Mouse (Mus musculus) bone marrow macrophage, adult 2 months (primary cell): ENCODE measurements around the gene Rcor2. TPM values are rescaled to one million over a fixed set of nuclear protein-coding genes. Genes with fewer than 3 reads are reported as not detected.
A peak's percentile ranks its signal among the peaks of the same experiment; 100 is the strongest.

Source experiments
- H3K27ac ChIP-seq: 2 replicates; pipeline ENCODE4 v1.5.1; 2012; ENCODE audit warnings: low read depth, low read length; ENCODE audit not compliant: insufficient read depth
- H3K4me1 ChIP-seq: 2 replicates; pipeline ENCODE4 v1.6.1; 2012; ENCODE audit warnings: low read length; ENCODE audit not compliant: control insufficient read depth, insufficient read depth
- H3K4me3 ChIP-seq: 2 replicates; pipeline ENCODE4 v1.5.1; 2012; ENCODE audit warnings: mild to moderate bottlenecking, low read length, moderate library complexity; ENCODE audit not compliant: insufficient read depth
- CTCF ChIP-seq: IDR thresholded peaks from 2 replicates; pipeline ENCODE4 v1.5.1; 2012; ENCODE audit warnings: low read depth, mild to moderate bottlenecking, low read length, moderate library complexity
- POLR2A ChIP-seq: IDR thresholded peaks from 2 replicates; pipeline ENCODE4 v1.6.1; 2012; ENCODE audit warnings: mild to moderate bottlenecking, low read depth, low read length, borderline replicate concordance
- polyA plus RNA-seq: library from polyadenylated mRNA; stranded (reverse); fragments of >200 nt; gene quantifications from 2 replicates; pipeline ENCODE4 v1.2.4, GENCODE M21; 2012; ENCODE audit not compliant: missing spikeins, insufficient read depth, insufficient read length

Gene Rcor2
- polyA plus RNA-seq, 1 experiment, result 1.5 TPM

- Histone ChIP-seq H3K4me1 (peaks cover 5% of the 10 kb centered on the region), H3K27ac (no peak overlapping the region), H3K4me3 (no peak overlapping the region)
- peak; percentile 88 for TF ChIP-seq CTCF
- no peak for TF ChIP-seq POLR2A
These were observed 2.9 kb upstream of the Rcor2 start for GRCm38 (mm10) chr19:7264088-7264765.

- no peak overlapping the region for H3K27ac ChIP-seq
These were observed 2.3 kb upstream of the Rcor2 start for GRCm38 (mm10) chr19:7264766-7265331.

GRCm38 (mm10) chr19:7265478-7266191 is 1.5 kb upstream of the Rcor2 start:
- Histone ChIP-seq H3K4me1 (peaks cover 7% of the 10 kb centered on the region), H3K27ac (no peak overlapping the region), H3K4me3 (no peak overlapping the region)
- no peak for TF ChIP-seq POLR2A
- TF ChIP-seq CTCF, result no peak

More at GRCm38 (mm10) chr19:7264766-7265331, 2.3 kb upstream of the Rcor2 start:
- H3K4me3 ChIP-seq, result no peak overlapping the region
- H3K4me1 ChIP-seq, result peaks cover 7% of the 10 kb centered on the region
- TF ChIP-seq POLR2A, result no peak
- TF ChIP-seq CTCF, result no peak

DNA sequence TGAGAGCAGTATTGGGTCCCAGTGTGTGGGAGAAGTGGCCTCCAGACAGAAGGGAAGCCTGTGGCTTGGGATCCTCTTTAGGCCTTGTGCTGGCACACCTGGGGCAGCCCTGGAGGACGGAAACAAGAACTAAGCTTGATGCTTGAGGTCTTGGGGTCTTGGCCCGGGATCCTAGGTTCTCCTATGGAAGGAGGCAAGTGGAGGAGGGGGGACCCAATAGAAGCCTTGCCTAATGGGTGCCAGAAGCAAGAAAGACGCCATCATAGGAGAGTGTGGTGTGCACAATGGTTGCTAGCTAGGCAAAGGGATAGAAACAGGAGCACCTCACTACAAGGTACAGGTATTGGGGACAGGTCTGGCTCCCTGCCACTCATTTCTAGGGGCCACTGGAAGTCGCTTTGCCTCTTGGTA is 699 bp upstream of the Rcor2 start:
- Histone ChIP-seq H3K27ac (no peak overlapping the region), H3K4me1 (peaks cover 7% of the 10 kb centered on the region), H3K4me3 (no peak overlapping the region)
- TF ChIP-seq CTCF, result no peak
- TF ChIP-seq POLR2A, result no peak

- Histone ChIP-seq H3K4me1 (peaks cover 7% of the 10 kb centered on the region), H3K27ac (no peak overlapping the region), H3K4me3 (peak overlapping the region; percentile 77)
- TF ChIP-seq CTCF (no peak), POLR2A (no peak)
These were observed 926 bp downstream of the Rcor2 start for GRCm38 (mm10) chr19:7267781-7268721.

DNA sequence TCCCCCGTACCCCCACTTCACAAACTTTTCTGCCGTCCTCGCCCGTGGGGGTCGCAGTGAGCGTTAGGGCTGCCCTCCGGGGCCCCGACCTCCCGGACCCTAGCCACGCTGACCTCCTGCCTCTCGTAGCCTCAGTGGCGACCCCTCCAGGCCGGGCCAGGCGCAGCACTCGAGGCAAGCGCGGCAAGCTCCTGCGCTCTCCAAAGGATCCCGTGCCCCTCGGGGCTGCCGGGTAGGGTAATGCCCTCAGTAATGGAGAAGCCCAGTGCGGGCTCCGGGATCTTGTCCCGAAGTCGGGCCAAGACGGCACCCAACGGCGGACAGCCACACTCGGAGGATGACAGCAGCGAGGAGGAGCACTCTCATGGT is 1.6 kb downstream of the Rcor2 start:
- TF ChIP-seq CTCF, result peak; percentile 58
- TF ChIP-seq POLR2A, result no peak
- Histone ChIP-seq H3K4me3 (peak overlapping the region; percentile 77), H3K4me1 (peaks cover 7% of the 10 kb centered on the region), H3K27ac (no peak overlapping the region)

DNA sequence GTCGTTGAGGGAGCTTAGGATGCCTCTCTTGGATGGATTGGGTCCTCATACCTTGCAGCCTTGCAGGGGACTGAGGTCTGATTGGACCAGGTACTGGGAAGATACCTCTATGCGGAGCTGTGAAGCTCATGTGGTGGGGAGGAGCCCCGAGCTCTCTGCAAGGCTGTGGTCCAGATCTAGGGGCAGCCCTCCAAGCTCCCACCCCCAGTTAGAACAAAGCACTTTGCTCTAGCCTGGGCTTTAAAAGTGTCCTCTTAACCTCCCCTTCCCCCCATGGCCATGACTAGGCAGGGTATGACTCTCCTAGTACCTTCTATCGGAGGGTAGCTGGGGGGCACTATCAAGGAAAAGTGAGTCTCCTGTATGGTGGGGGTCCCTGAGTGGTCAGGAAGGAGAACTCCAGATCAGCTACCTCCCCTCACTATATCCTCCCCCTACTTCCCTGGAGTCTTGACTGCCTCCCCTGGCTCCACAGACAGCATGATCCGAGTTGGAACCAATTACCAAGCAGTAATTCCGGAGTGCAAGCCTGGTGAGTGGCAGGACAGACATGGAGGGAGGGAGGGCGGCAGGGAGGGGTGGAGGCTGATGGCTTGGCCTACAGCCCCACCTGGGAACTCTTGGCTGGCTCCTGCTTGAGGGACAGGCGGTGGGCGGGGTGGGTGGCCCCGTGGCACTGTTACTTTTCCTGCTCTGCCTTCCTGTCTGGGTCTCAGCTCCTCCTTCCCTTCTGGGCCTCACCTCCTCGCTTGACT is 2.3 kb downstream of the Rcor2 start:
- Histone ChIP-seq H3K4me1 (peaks cover 7% of the 10 kb centered on the region), H3K27ac (no peak overlapping the region), H3K4me3 (peak overlapping the region; percentile 77)
- TF ChIP-seq POLR2A, result no peak
- TF ChIP-seq CTCF, result no peak

- TF ChIP-seq POLR2A, result no peak
- TF ChIP-seq CTCF, result no peak
- Histone ChIP-seq H3K27ac (no peak overlapping the region), H3K4me3 (no peak overlapping the region), H3K4me1 (peaks cover 3% of the 10 kb centered on the region; the same call in 1 of the 2 replicates)
These were observed 6.4 kb downstream of the Rcor2 start for GRCm38 (mm10) chr19:7273486-7273885.
